Mouse (Mus musculus) spleen, postnatal 36 days (tissue): ENCODE data around the gene Cxcl14.

Experiments
- DNase-seq, 2 experiments: peaks; one replicate each; pipeline ENCODE4 v3.0.0; 2022; ENCODE audit warnings: low spot score in 2 of 2, mixed read lengths in 1 of 2

Gene Cxcl14

DNA sequence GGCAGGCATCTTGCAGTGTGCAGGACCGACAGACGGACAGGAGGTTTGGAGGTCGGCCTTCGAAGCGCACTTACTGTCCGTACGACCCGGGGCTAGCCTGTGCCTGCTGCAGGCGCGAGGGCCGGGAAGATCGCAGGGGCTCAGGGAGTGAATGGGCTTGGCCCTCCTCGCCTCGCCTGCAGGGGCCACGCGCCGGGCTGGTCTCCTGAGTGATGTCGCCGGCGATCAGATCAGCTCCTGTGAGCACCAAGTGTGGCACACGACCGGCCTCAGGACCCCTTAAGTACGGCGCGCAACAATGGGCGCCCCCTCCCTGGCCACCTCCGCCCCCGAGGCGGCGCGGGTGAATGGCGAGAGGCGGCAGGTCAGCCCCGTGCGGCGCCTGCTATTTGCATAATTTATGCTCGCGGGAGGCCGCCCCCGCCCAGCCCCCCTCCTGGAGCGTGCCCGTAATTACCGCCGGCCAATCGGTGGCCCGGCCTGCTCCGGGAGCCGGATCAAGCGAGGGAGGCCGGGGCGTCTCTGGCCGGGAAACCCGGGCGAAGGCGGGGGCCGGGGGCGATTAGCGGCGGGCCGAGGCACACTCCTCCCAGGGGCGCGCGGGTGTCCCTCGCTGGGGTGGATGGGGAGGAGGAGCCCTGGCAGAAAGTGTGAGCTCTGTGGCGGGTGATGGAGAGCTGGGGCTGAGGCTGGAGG, 44.3 kb downstream of the Cxcl14 start, which contains the start of gene Neurog1:
TSS of gene Neurog1 (minus strand) at position 240 of the 696 bp plus-strand sequence.
- DNase-seq = no peak

GRCm38 (mm10) chr13:56251176-56251923, 45.0 kb downstream of the Cxcl14 start:
- no peak for DNase-seq

DNA sequence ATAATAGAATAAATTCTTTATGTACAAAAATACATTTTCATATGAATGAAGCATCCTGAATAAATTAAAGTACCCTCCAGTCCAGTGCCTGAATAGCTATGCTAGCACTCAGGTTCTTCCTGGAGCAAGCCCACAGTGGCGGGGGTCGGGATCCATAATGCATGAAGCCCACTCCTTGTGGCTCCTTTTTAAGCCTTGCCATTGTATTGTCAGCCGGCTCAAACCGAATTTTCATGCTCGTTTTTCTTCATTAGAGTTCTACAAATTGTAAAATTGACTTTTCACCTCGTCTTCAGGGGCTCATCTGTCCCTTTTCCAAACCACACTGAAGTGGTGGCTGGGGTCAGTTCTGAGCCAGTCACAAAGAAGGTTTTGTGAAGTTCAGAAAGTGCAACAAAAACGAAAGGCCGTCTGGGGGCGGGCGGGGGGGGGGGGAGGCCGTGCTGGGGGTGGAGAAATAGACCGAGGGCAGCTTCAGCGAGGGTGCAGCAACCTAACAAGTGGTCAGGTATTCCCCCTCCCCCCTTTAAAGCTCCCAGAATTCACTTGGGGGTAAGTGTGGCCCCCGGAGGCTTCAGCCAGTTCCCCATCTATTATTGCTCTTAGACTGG, 45.7 kb downstream of the Cxcl14 start:
- no peak for DNase-seq

GRCm38 (mm10) chr13:56249593-56250341, 46.6 kb downstream of the Cxcl14 start:
- DNase-seq = no peak

DNA sequence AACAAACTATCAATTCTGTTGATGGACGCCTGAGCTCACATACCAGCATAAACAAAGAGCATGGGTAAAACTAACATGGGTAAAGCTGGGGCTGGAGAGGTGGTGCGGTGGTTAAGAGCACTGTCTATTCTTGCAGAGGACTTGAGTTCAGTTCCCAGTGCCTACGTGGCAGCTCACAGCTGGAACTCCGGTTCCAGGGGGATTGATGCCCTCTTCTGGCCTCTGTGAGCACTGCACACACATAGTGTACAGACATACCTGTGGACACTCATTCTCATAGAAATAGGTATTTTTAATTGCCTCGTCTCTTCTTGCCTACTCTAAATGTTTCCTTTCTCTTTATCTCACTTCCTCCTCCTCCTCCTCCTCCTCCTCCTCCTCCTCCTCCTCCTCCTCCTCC, 53.2 kb downstream of the Cxcl14 start:
- DNase-seq = no peak

GRCm38 (mm10) chr13:56240012-56240770, 56.2 kb downstream of the Cxcl14 start:
- no peak for DNase-seq
